28 mouse cellular contexts compared by ENCODE assay signal in the genomic region with DNA sequence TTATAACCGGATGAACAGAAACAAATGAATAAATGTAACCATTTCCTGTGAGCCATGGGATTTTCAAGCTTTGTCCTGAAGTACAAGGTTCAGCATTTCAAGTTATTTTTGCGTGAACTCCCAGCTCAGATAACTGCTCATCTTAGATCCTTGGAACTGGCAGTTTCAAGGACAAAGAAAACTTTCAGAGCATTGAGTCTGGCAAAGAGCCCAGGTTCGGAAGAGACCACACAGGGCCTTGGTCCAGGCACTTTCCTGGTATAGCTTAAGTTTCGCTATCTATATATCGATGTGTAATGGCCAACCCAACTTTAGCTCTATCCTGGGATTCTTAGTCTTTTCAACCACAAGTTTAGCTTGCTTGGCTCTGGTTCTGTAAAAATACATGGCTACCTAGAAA. TPM values are rescaled to one million over a fixed set of nuclear protein-coding genes. Genes with fewer than 3 reads are reported as not detected.
DNase-seq lines count a peak whose midpoint lies in the region; ATAC-seq and TF ChIP-seq lines count a peak whose summit lies in the region.
"Had no signal": no experiment of that assay in that cellular context is flagged by ENCODE, and none has a peak within 500 bp of the region (broad histone marks: within the 10 kb centered on the region; RNA-seq: fewer than 3 reads in every experiment).

No protein-coding gene starts in this region.

- intact Hi-C loops in left cerebral cortex, postnatal 14 days (cut with DNase I), result no loop called here

- H3K27ac ChIP-seq in kidney, postnatal 0 days, result no peak overlapping the region; the same call in 1 of the 2 replicates
- peak overlapping the region; percentile 56; the same call in 1 of the 2 replicates for H3K27ac ChIP-seq in neural tube, embryonic 13.5 days (replicated peaks)
- H3K27ac ChIP-seq: forebrain, embryonic 10.5 days; hindbrain, embryonic 15.5 days; layer of hippocampus, adult 2 months had no signal

- H3K9ac ChIP-seq in kidney, postnatal 0 days (ENCODE audit: low read depth, low read length), result no peak overlapping the region
- no peak overlapping the region for H3K9ac ChIP-seq in neural tube, embryonic 13.5 days
- H3K9ac ChIP-seq: forebrain, postnatal 0 days; hindbrain, embryonic 15.5 days had no signal

- DNase-seq in kidney, postnatal 0 days (ENCODE audit: low spot score), result peak; percentile 16
- DNase-seq in kidney, adult 18-20 months, result no peak
- DNase-seq in neural tube, embryonic 10.5 days (ENCODE audit: extremely low spot score, low spot score), result no peak
- DNase-seq in adrenal gland, postnatal 10 days, result peak; percentile 58
- peak; percentile 6 for DNase-seq in brain, embryonic 14.5 days (ENCODE audit: low read depth)
- no peak for DNase-seq in left cerebral cortex, postnatal 14 days (ENCODE audit: low spot score in 2 of 2)
- DNase-seq: B cell, adult 2 months; cerebellum, adult 8-10 months; forebrain, postnatal 0 days; gastrocnemius, postnatal 14 days; lung, adult 18-20 months; lung, postnatal 36 days; retina, postnatal 1 day; right cerebral cortex, postnatal 25 days; thymus, adult 2 months had no signal

- H3K4me3 ChIP-seq in kidney, postnatal 0 days (replicated peaks; ENCODE audit: low read depth, low read length), result no peak overlapping the region
- no peak overlapping the region for H3K4me3 ChIP-seq in neural tube, embryonic 13.5 days
- H3K4me3 ChIP-seq: forebrain, embryonic 10.5 days; hindbrain, embryonic 15.5 days; layer of hippocampus, adult 2 months; myocyte had no signal

- no peaks in the 10 kb centered on the region for H3K4me1 ChIP-seq in kidney, postnatal 0 days (replicated peaks; ENCODE audit: insufficient read depth, low read length)
- peaks cover 22% of the 10 kb centered on the region for H3K4me1 ChIP-seq in neural tube, embryonic 13.5 days (replicated peaks)
- H3K4me1 ChIP-seq: forebrain, embryonic 10.5 days; hindbrain, embryonic 15.5 days had no signal

- H3K9me3 ChIP-seq in kidney, postnatal 0 days (replicated peaks; ENCODE audit: low read length), result no peaks in the 10 kb centered on the region
- H3K9me3 ChIP-seq in neural tube, embryonic 13.5 days, result no peaks in the 10 kb centered on the region
- H3K9me3 ChIP-seq: forebrain, embryonic 10.5 days; G1E; hindbrain, embryonic 15.5 days had no signal

- no peaks in the 10 kb centered on the region for H3K36me3 ChIP-seq in kidney, postnatal 0 days (ENCODE audit: insufficient read depth, low read length)
- H3K36me3 ChIP-seq in neural tube, embryonic 13.5 days, result no peaks in the 10 kb centered on the region
- H3K36me3 ChIP-seq: forebrain, embryonic 10.5 days; G1E; hindbrain, embryonic 15.5 days had no signal

- 65% methylated on average over 5 of the region's 5 CpGs for WGBS in kidney, postnatal 0 days
- WGBS in neural tube, embryonic 13.5 days, result 72% methylated on average over 5 of the region's 5 CpGs

- no peak for TF ChIP-seq POLR2A in brain, embryonic 14.5 days (IDR thresholded peaks at IDR 0.05; ENCODE audit: borderline replicate concordance, extremely low read depth, insufficient read depth, insufficient read length, poor library complexity, severe bottlenecking)

- H3K4me2 ChIP-seq in kidney, postnatal 0 days (ENCODE audit: low read length), result no peak overlapping the region
- H3K4me2 ChIP-seq in neural tube, embryonic 13.5 days, result no peak overlapping the region
- H3K4me2 ChIP-seq: heart, embryonic 11.5 days; hindbrain, embryonic 15.5 days; liver, embryonic 11.5 days had no signal

- ATAC-seq in kidney, postnatal 0 days (replicated peaks; ENCODE audit: low FRiP score, low read depth), result no peak
- ATAC-seq in neural tube, embryonic 13.5 days (ENCODE audit: low read depth), result no peak; the same call in 1 of the 2 replicates
- ATAC-seq: forebrain, postnatal 0 days; intestine, embryonic 16.5 days; midbrain, embryonic 16.5 days; Patski had no signal

- H3K27me3 ChIP-seq in kidney, postnatal 0 days (ENCODE audit: insufficient read depth, low read length), result no peaks in the 10 kb centered on the region
- H3K27me3 ChIP-seq in neural tube, embryonic 13.5 days, result no peaks in the 10 kb centered on the region; the same call in 1 of the 2 replicates
- H3K27me3 ChIP-seq: hindbrain, embryonic 15.5 days; Patski had no signal

- no peak for TF ChIP-seq CTCF in kidney, postnatal 0 days (IDR thresholded peaks at IDR 0.05; ENCODE audit: low read depth)
- TF ChIP-seq CTCF in brain, embryonic 14.5 days (IDR thresholded peaks at IDR 0.05; ENCODE audit: borderline replicate concordance, extremely low read depth, insufficient read depth, insufficient read length), result no peak

RNA-seq across cellular contexts. Expression of a gene that starts 28.6 kb away (rescaled TPM):
- 0.06 and 0.21 TPM in 2 replicates for polyA plus RNA-seq in kidney, postnatal 0 days (2015; fragmentation: Nextera tagmentation; extraction: Ambion mirVana)
- polyA plus RNA-seq in neural tube, embryonic 13.5 days (2015; fragmentation: Nextera tagmentation; extraction: Ambion mirVana), result 1.0 TPM in 2 replicates
- 1 to 10 TPM in 1 of 2 experiments, under 1 TPM in 1; 0.81 to 1.3 TPM for total RNA-seq in adrenal gland, postnatal 10 days (2021)
- polyA plus RNA-seq in brain, embryonic 14.5 days (2012; rRNA removed), result 2.9 and 4.4 TPM in 2 replicates
- 1 to 10 TPM; 1.6 to 2.6 TPM for total RNA-seq in left cerebral cortex, postnatal 14 days (2021)

RNA-seq across cellular contexts. Expression of a gene that starts 47.4 kb away (rescaled TPM):
- 11.9 and 12.5 TPM in 2 replicates for polyA plus RNA-seq in kidney, postnatal 0 days (2015; fragmentation: Nextera tagmentation; extraction: Ambion mirVana)
- polyA plus RNA-seq in neural tube, embryonic 13.5 days (2015; fragmentation: Nextera tagmentation; extraction: Ambion mirVana), result 21.7 and 24.2 TPM in 2 replicates
- 10 to 100 TPM; 21.8 to 27.4 TPM for total RNA-seq in adrenal gland, postnatal 10 days (2021)
- 7.9 and 16.9 TPM in 2 replicates for polyA plus RNA-seq in brain, embryonic 14.5 days (2012; rRNA removed)
- 1 to 10 TPM; 6.2 to 7.0 TPM for total RNA-seq in left cerebral cortex, postnatal 14 days (2021)
- total RNA-seq: CH12.LX; megakaryocyte-erythroid progenitor cell, adult 5-6 weeks had no signal
- polyA plus RNA-seq: myocyte had no signal

RNA-seq across cellular contexts. Expression of a gene that starts 53.4 kb away (rescaled TPM):
- 38.3 and 38.6 TPM in 2 replicates for polyA plus RNA-seq in kidney, postnatal 0 days (2015; fragmentation: Nextera tagmentation; extraction: Ambion mirVana)
- 51.4 and 54.7 TPM in 2 replicates for polyA plus RNA-seq in neural tube, embryonic 13.5 days (2015; fragmentation: Nextera tagmentation; extraction: Ambion mirVana)
- 10 to 100 TPM; 22.8 to 25.1 TPM for total RNA-seq in adrenal gland, postnatal 10 days (2021)
- 17.9 and 20.5 TPM in 2 replicates for polyA plus RNA-seq in brain, embryonic 14.5 days (2012; rRNA removed)
- total RNA-seq in left cerebral cortex, postnatal 14 days (2021), result 10 to 100 TPM; 19.5 to 21.3 TPM

Comparison
In these comparisons a context has a peak if more than half of its experiments do, and no peak if none do; other contexts are left out.
1. DNase-seq: peak in kidney, postnatal 0 days (single experiment), adrenal gland, postnatal 10 days (single experiment) and brain, embryonic 14.5 days (single experiment); none in kidney, adult 18-20 months (single experiment), neural tube, embryonic 10.5 days (single experiment) and left cerebral cortex, postnatal 14 days (0 of 2).